In genomic region chr7:100862353-100862752, GRCm38 (mm10) we compare ENCODE assay signal across 8 mouse cellular contexts. TPM values are rescaled to one million over a fixed set of nuclear protein-coding genes. Genes with fewer than 3 reads are reported as not detected.
A peak's percentile ranks its signal among the peaks of the same experiment; 100 is the strongest.
DNase-seq lines count a peak whose midpoint lies in the region; ATAC-seq and TF ChIP-seq lines count a peak whose summit lies in the region.

No protein-coding gene starts in this region.

- H3K27me3 ChIP-seq in forebrain, embryonic 13.5 days, result no peaks in the 10 kb centered on the region
- H3K27me3 ChIP-seq in liver, embryonic 15.5 days, result no peaks in the 10 kb centered on the region

- ATAC-seq in forebrain, embryonic 13.5 days, result no peak
- peak; percentile 0; the same call in 1 of the 2 replicates for ATAC-seq in liver, embryonic 15.5 days (ENCODE audit: insufficient read depth)
- no peak for ATAC-seq in megakaryocyte-erythroid progenitor cell, adult 5-6 weeks (replicated peaks; ENCODE audit: low FRiP score, low TSS enrichment, poor library complexity, severe bottlenecking)

- intact Hi-C loops in gastrocnemius, adult 2 months (cut with DNase I), result no loop called here

- H3K27ac ChIP-seq in gastrocnemius, adult 2 months, result peak overlapping the region; percentile 94
- H3K27ac ChIP-seq in forebrain, embryonic 13.5 days, result no peak overlapping the region
- peak overlapping the region; percentile 92 for H3K27ac ChIP-seq in liver, embryonic 15.5 days (replicated peaks)

- no peaks in the 10 kb centered on the region for H3K9me3 ChIP-seq in forebrain, embryonic 13.5 days (replicated peaks)
- H3K9me3 ChIP-seq in liver, embryonic 15.5 days (replicated peaks), result no peaks in the 10 kb centered on the region

- no peaks in the 10 kb centered on the region for H3K36me3 ChIP-seq in forebrain, embryonic 13.5 days (ENCODE audit: poor library complexity, severe bottlenecking)
- peaks cover 41% of the 10 kb centered on the region for H3K36me3 ChIP-seq in liver, embryonic 15.5 days (replicated peaks)

- peak overlapping the region; percentile 85 for H3K9ac ChIP-seq in forebrain, embryonic 13.5 days
- H3K9ac ChIP-seq in liver, embryonic 15.5 days, result peak overlapping the region; percentile 96

- TF ChIP-seq CTCF in gastrocnemius, adult 2 months (IDR thresholded peaks at IDR 0.05), result no peak

- H3K4me2 ChIP-seq in forebrain, embryonic 13.5 days, result peak overlapping the region; percentile 96
- peak overlapping the region; percentile 78 for H3K4me2 ChIP-seq in liver, embryonic 15.5 days

- 4% methylated on average over 4 of the region's 4 CpGs for WGBS in forebrain, embryonic 13.5 days
- 6% methylated on average over 4 of the region's 4 CpGs for WGBS in liver, embryonic 15.5 days (ENCODE audit: insufficient replicate concordance)

- H3K4me3 ChIP-seq in gastrocnemius, adult 2 months, result peak overlapping the region; percentile 88
- peak overlapping the region; percentile 73 for H3K4me3 ChIP-seq in forebrain, embryonic 13.5 days
- peak overlapping the region; percentile 85 for H3K4me3 ChIP-seq in liver, embryonic 15.5 days (replicated peaks)

- peak; percentile 12 for DNase-seq in gastrocnemius, adult 2 months
- no peak for DNase-seq in gastrocnemius, postnatal 25 days
- peak; percentile 21 for DNase-seq in 3T3-L1 (ENCODE audit: low read depth, low spot score)
- DNase-seq in T-cell, adult 2 months (ENCODE audit: low spot score), result no peak
- DNase-seq in cerebellum, postnatal 4 days (ENCODE audit: low spot score in 2 of 2), result no peak

- peaks cover 9% of the 10 kb centered on the region for H3K4me1 ChIP-seq in forebrain, embryonic 13.5 days
- peaks cover 62% of the 10 kb centered on the region for H3K4me1 ChIP-seq in liver, embryonic 15.5 days (replicated peaks)

RNA-seq across cellular contexts. Expression of gene Relt, which starts 0.9 kb away (rescaled TPM):
- total RNA-seq in gastrocnemius, adult 2 months (2021), result 10 to 100 TPM in 1 of 2 experiments, 1 to 10 TPM in 1; 9.5 to 19.8 TPM
- 10 to 100 TPM; 11.3 to 13.4 TPM for total RNA-seq in gastrocnemius, postnatal 25 days (2021)
- polyA plus RNA-seq in forebrain, embryonic 13.5 days (2015; fragmentation: Nextera tagmentation; extraction: Ambion mirVana), result 2.4 and 3.1 TPM in 2 replicates
- 17.4 and 21.4 TPM in 2 replicates for polyA plus RNA-seq in liver, embryonic 15.5 days (2015; fragmentation: Nextera tagmentation; extraction: Ambion mirVana)
- 8.0 and 10.9 TPM in 2 replicates for total RNA-seq in megakaryocyte-erythroid progenitor cell, adult 5-6 weeks (2014; fragmentation: Nextera tagmentation)
- total RNA-seq in megakaryocyte-erythroid progenitor cell, adult 5-6 weeks (2017), result 5.2 and 6.4 TPM in 2 replicates

Comparison
In these comparisons a context has a peak if more than half of its experiments do, and no peak if none do; other contexts are left out.
1. DNase-seq: peak in gastrocnemius, adult 2 months (single experiment) and 3T3-L1 (single experiment); none in gastrocnemius, postnatal 25 days (single experiment), T-cell, adult 2 months (single experiment) and cerebellum, postnatal 4 days (0 of 2).
2. Peak in every context shown above with its lines, with median percentiles within 50 percentile points of each other: H3K4me3 ChIP-seq.